ENCODE assay signal across 9 mouse cellular contexts in the genomic region with DNA sequence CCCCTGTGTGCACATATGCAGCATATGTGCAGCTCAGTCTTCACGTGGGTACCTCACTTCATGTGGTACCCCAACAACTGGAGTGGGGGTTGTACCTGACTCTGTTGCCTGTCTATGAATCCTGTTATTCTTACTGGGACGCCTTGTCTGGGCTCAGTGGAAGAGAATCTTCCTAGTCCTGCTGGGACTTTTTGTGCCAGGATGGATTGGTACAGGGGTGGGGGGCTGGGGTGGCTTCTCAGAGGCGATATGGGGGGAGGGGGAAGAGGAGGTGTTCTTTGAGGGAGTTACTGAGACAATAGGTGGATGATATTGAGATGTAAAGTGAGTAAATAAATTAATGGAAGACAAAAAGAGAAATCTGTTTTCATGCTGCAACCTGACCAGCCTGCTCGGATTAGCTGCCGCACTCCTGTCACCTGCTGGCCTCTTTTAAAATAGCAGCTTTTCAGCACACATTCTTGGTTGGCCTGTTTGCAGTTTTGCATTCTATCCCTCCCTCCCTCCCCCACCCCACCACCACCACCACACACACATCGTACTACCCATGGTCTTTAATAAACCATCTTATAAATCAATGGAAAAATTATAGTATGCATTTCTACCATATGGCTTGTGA.
DNase-seq lines count a peak whose midpoint lies in the region; ATAC-seq and TF ChIP-seq lines count a peak whose summit lies in the region.
"Had no signal": no experiment of that assay in that cellular context is flagged by ENCODE, and none has a peak within 500 bp of the region (broad histone marks: within the 10 kb centered on the region; RNA-seq: fewer than 3 reads in every experiment).

No protein-coding gene starts in this region.

- DNase-seq in adrenal gland, postnatal 10 days = peak; percentile 14
- DNase-seq in adrenal gland, adult 8-10 months = no peak
- peak; percentile 19 to 41 for DNase-seq in layer of hippocampus, postnatal 10 days (ENCODE audit: low spot score in 2 of 2)
- DNase-seq in layer of hippocampus, postnatal 36 days = no peak
- peak; percentile 22 for DNase-seq in brain, adult 2 months (ENCODE audit: low read depth, low spot score)
- peak; percentile 65 for DNase-seq in hindbrain, postnatal 0 days (ENCODE audit: low spot score)
- DNase-seq in spleen, postnatal 4 days (ENCODE audit: low spot score in 2 of 2) = no peak
- DNase-seq in heart, adult 9 months (ENCODE audit: low spot score in 2 of 2) = no peak

- no peaks in the 10 kb centered on the region for H3K36me3 ChIP-seq in hindbrain, postnatal 0 days (ENCODE audit: insufficient read depth, low read length)
- H3K36me3 ChIP-seq: limb, embryonic 12.5 days had no signal

- no peak overlapping the region for H3K4me2 ChIP-seq in hindbrain, postnatal 0 days (ENCODE audit: low read depth, low read length)
- H3K4me2 ChIP-seq: limb, embryonic 12.5 days had no signal

- no peak overlapping the region for H3K27ac ChIP-seq in hindbrain, postnatal 0 days
- H3K27ac ChIP-seq: limb, embryonic 12.5 days had no signal

- no peaks in the 10 kb centered on the region for H3K9me3 ChIP-seq in hindbrain, postnatal 0 days (ENCODE audit: low read length)
- H3K9me3 ChIP-seq: limb, embryonic 12.5 days had no signal

- WGBS in hindbrain, postnatal 0 days = 38% methylated on average over 6 of the region's 6 CpGs

- H3K9ac ChIP-seq in hindbrain, postnatal 0 days (replicated peaks; ENCODE audit: low read length) = no peak overlapping the region
- H3K9ac ChIP-seq: limb, embryonic 12.5 days had no signal

- no peaks in the 10 kb centered on the region for H3K27me3 ChIP-seq in hindbrain, postnatal 0 days (ENCODE audit: insufficient read depth, low read length)
- H3K27me3 ChIP-seq: limb, embryonic 12.5 days had no signal

- ATAC-seq in hindbrain, postnatal 0 days = peak; percentile 72

- H3K4me3 ChIP-seq in hindbrain, postnatal 0 days (ENCODE audit: low read length) = no peak overlapping the region
- H3K4me3 ChIP-seq: limb, embryonic 12.5 days had no signal

- no peaks in the 10 kb centered on the region for H3K4me1 ChIP-seq in hindbrain, postnatal 0 days (ENCODE audit: insufficient read depth, low read length)
- H3K4me1 ChIP-seq: limb, embryonic 12.5 days had no signal

- TF ChIP-seq CTCF in hindbrain, postnatal 0 days (IDR thresholded peaks at IDR 0.05; ENCODE audit: low read depth) = peak; percentile 67

Comparison
In these comparisons a context has a peak if more than half of its experiments do, and no peak if none do; other contexts are left out.
1. DNase-seq: peak in adrenal gland, postnatal 10 days (single experiment), layer of hippocampus, postnatal 10 days (2 of 2), brain, adult 2 months (single experiment) and hindbrain, postnatal 0 days (single experiment); none in adrenal gland, adult 8-10 months (single experiment), layer of hippocampus, postnatal 36 days (0 of 2), spleen, postnatal 4 days (0 of 2) and heart, adult 9 months (0 of 2).